Mouse (Mus musculus): ENCODE measurements at regions not wholly inside any gene's neighbourhood (a gene's known extent, or its start where the extent isn't known, plus 50 kb on each side); places are given as distances from the start of the nearest gene placed in this dataset.

GRCm38 (mm10) chr10:111382206-111382930, 83.9 kb downstream of the Bbs10 start:
- Histone ChIP-seq H3K9ac (replicated peaks; ENCODE audit: low read depth, low read length) (no peak overlapping the region), H3K36me3 (ENCODE audit: control insufficient read depth, insufficient read depth, low read length) (no peaks in the 10 kb centered on the region), H3K4me3 (ENCODE audit: low read depth, low read length) (no peak overlapping the region), H3K4me2 (replicated peaks; ENCODE audit: low read depth, low read length) (no peak overlapping the region), H3K9me3 (ENCODE audit: control insufficient read depth, low read depth, low read length) (no peaks in the 10 kb centered on the region), H3K27ac (ENCODE audit: low read length) (no peak overlapping the region), H3K4me1 (ENCODE audit: control insufficient read depth, insufficient read depth, low read length) (no peaks in the 10 kb centered on the region), H3K27me3 (ENCODE audit: control insufficient read depth, insufficient read depth, low read length) (no peaks in the 10 kb centered on the region)
- 46% methylated on average over 4 of the region's 4 CpGs for WGBS
- no peak for ATAC-seq (ENCODE audit: insufficient number of reproducible peaks, insufficient read depth, low FRiP score, low read depth)

- 82% methylated on average over 9 of the region's 9 CpGs for WGBS
- H3K4me2 ChIP-seq (replicated peaks; ENCODE audit: low read depth, low read length), result no peak overlapping the region
- H3K9me3 ChIP-seq (ENCODE audit: control insufficient read depth, low read depth, low read length), result no peaks in the 10 kb centered on the region
- H3K4me3 ChIP-seq (ENCODE audit: low read depth, low read length), result no peak overlapping the region
- no peak overlapping the region for H3K9ac ChIP-seq (replicated peaks; ENCODE audit: low read depth, low read length)
- H3K4me1 ChIP-seq (ENCODE audit: control insufficient read depth, insufficient read depth, low read length), result peaks cover 8% of the 10 kb centered on the region; the same call in 1 of the 2 replicates
- no peak for ATAC-seq (ENCODE audit: insufficient number of reproducible peaks, insufficient read depth, low FRiP score, low read depth)
- no peaks in the 10 kb centered on the region for H3K36me3 ChIP-seq (ENCODE audit: control insufficient read depth, insufficient read depth, low read length)
- no peaks in the 10 kb centered on the region for H3K27me3 ChIP-seq (ENCODE audit: control insufficient read depth, insufficient read depth, low read length)
- H3K27ac ChIP-seq (ENCODE audit: low read length), result no peak overlapping the region
Measured at GRCm38 (mm10) chr10:111385561-111385960, 87.1 kb downstream of the Bbs10 start.

- no peak overlapping the region for H3K4me3 ChIP-seq (ENCODE audit: low read depth, low read length)
- peaks cover 9% of the 10 kb centered on the region; the same call in 1 of the 2 replicates for H3K4me1 ChIP-seq (ENCODE audit: control insufficient read depth, insufficient read depth, low read length)
- H3K27me3 ChIP-seq (ENCODE audit: control insufficient read depth, insufficient read depth, low read length), result no peaks in the 10 kb centered on the region
- no peak overlapping the region for H3K4me2 ChIP-seq (replicated peaks; ENCODE audit: low read depth, low read length)
- H3K9ac ChIP-seq (replicated peaks; ENCODE audit: low read depth, low read length), result no peak overlapping the region
- no peak overlapping the region for H3K27ac ChIP-seq (ENCODE audit: low read length)
- H3K36me3 ChIP-seq (ENCODE audit: control insufficient read depth, insufficient read depth, low read length), result no peaks in the 10 kb centered on the region
- WGBS, result 49% methylated on average over 18 of the region's 18 CpGs
- ATAC-seq (ENCODE audit: insufficient number of reproducible peaks, insufficient read depth, low FRiP score, low read depth), result no peak
- H3K9me3 ChIP-seq (ENCODE audit: control insufficient read depth, low read depth, low read length), result no peaks in the 10 kb centered on the region
Measured at GRCm38 (mm10) chr10:111387869-111388538, 85.0 kb upstream of the Nap1l1 start.

- no peak overlapping the region for H3K4me3 ChIP-seq (ENCODE audit: low read depth, low read length)
- H3K36me3 ChIP-seq (ENCODE audit: control insufficient read depth, insufficient read depth, low read length), result no peaks in the 10 kb centered on the region
- H3K9ac ChIP-seq (replicated peaks; ENCODE audit: low read depth, low read length), result no peak overlapping the region
- H3K27me3 ChIP-seq (ENCODE audit: control insufficient read depth, insufficient read depth, low read length), result no peaks in the 10 kb centered on the region
- no peak overlapping the region for H3K4me2 ChIP-seq (replicated peaks; ENCODE audit: low read depth, low read length)
- no peak for ATAC-seq (ENCODE audit: insufficient number of reproducible peaks, insufficient read depth, low FRiP score, low read depth)
- 74% methylated on average over 12 of the region's 12 CpGs for WGBS
- peaks cover 3% of the 10 kb centered on the region; the same call in 1 of the 2 replicates for H3K9me3 ChIP-seq (ENCODE audit: control insufficient read depth, low read depth, low read length)
- peaks cover 9% of the 10 kb centered on the region; the same call in 1 of the 2 replicates for H3K4me1 ChIP-seq (ENCODE audit: control insufficient read depth, insufficient read depth, low read length)
- H3K27ac ChIP-seq (ENCODE audit: low read length), result no peak overlapping the region
Measured at GRCm38 (mm10) chr10:111388545-111389320, 84.3 kb upstream of the Nap1l1 start.

GRCm38 (mm10) chr10:111389890-111390289, 83.1 kb upstream of the Nap1l1 start:
- 30% methylated on average over 9 of the region's 9 CpGs for WGBS
- H3K4me1 ChIP-seq (ENCODE audit: control insufficient read depth, insufficient read depth, low read length), result peaks cover 9% of the 10 kb centered on the region; the same call in 1 of the 2 replicates
- H3K9me3 ChIP-seq (ENCODE audit: control insufficient read depth, low read depth, low read length), result peaks cover 3% of the 10 kb centered on the region; the same call in 1 of the 2 replicates
- no peaks in the 10 kb centered on the region for H3K27me3 ChIP-seq (ENCODE audit: control insufficient read depth, insufficient read depth, low read length)
- H3K9ac ChIP-seq (replicated peaks; ENCODE audit: low read depth, low read length), result no peak overlapping the region
- H3K4me2 ChIP-seq (replicated peaks; ENCODE audit: low read depth, low read length), result peak overlapping the region; percentile 18; the same call in 1 of the 2 replicates
- H3K27ac ChIP-seq (ENCODE audit: low read length), result no peak overlapping the region
- H3K36me3 ChIP-seq (ENCODE audit: control insufficient read depth, insufficient read depth, low read length), result no peaks in the 10 kb centered on the region
- peak; percentile 83; the same call in 1 of the 2 replicates for ATAC-seq (ENCODE audit: insufficient number of reproducible peaks, insufficient read depth, low FRiP score, low read depth)
- H3K4me3 ChIP-seq (ENCODE audit: low read depth, low read length), result no peak overlapping the region

GRCm38 (mm10) chr10:111394421-111394820, 78.6 kb upstream of the Nap1l1 start:
- no peak overlapping the region for H3K27ac ChIP-seq (ENCODE audit: low read length)
- peaks cover 9% of the 10 kb centered on the region; the same call in 1 of the 2 replicates for H3K4me1 ChIP-seq (ENCODE audit: control insufficient read depth, insufficient read depth, low read length)
- H3K4me2 ChIP-seq (replicated peaks; ENCODE audit: low read depth, low read length), result no peak overlapping the region
- H3K36me3 ChIP-seq (ENCODE audit: control insufficient read depth, insufficient read depth, low read length), result no peaks in the 10 kb centered on the region
- H3K9ac ChIP-seq (replicated peaks; ENCODE audit: low read depth, low read length), result no peak overlapping the region
- H3K9me3 ChIP-seq (ENCODE audit: control insufficient read depth, low read depth, low read length), result peaks cover 3% of the 10 kb centered on the region; the same call in 1 of the 2 replicates
- WGBS, result 93% methylated on average over 9 of the region's 9 CpGs
- no peak overlapping the region for H3K4me3 ChIP-seq (ENCODE audit: low read depth, low read length)
- ATAC-seq (ENCODE audit: insufficient number of reproducible peaks, insufficient read depth, low FRiP score, low read depth), result no peak
- no peaks in the 10 kb centered on the region for H3K27me3 ChIP-seq (ENCODE audit: control insufficient read depth, insufficient read depth, low read length)

GRCm38 (mm10) chr10:111405071-111405470, 68.0 kb upstream of the Nap1l1 start:
- Histone ChIP-seq H3K9ac (replicated peaks; ENCODE audit: low read depth, low read length) (no peak overlapping the region), H3K4me1 (ENCODE audit: control insufficient read depth, insufficient read depth, low read length) (peaks cover 3% of the 10 kb centered on the region; the same call in 1 of the 2 replicates), H3K4me3 (ENCODE audit: low read depth, low read length) (no peak overlapping the region), H3K4me2 (replicated peaks; ENCODE audit: low read depth, low read length) (no peak overlapping the region), H3K36me3 (ENCODE audit: control insufficient read depth, insufficient read depth, low read length) (no peaks in the 10 kb centered on the region), H3K27ac (ENCODE audit: low read length) (no peak overlapping the region), H3K27me3 (ENCODE audit: control insufficient read depth, insufficient read depth, low read length) (no peaks in the 10 kb centered on the region), H3K9me3 (ENCODE audit: control insufficient read depth, low read depth, low read length) (no peaks in the 10 kb centered on the region)
- no peak for ATAC-seq (ENCODE audit: insufficient number of reproducible peaks, insufficient read depth, low FRiP score, low read depth)
- WGBS, result 89% methylated on average over 6 of the region's 6 CpGs

- Histone ChIP-seq H3K9ac (replicated peaks; ENCODE audit: low read depth, low read length) (no peak overlapping the region), H3K36me3 (ENCODE audit: control insufficient read depth, insufficient read depth, low read length) (no peaks in the 10 kb centered on the region), H3K4me1 (ENCODE audit: control insufficient read depth, insufficient read depth, low read length) (peaks cover 3% of the 10 kb centered on the region; the same call in 1 of the 2 replicates), H3K9me3 (ENCODE audit: control insufficient read depth, low read depth, low read length) (no peaks in the 10 kb centered on the region), H3K4me2 (replicated peaks; ENCODE audit: low read depth, low read length) (no peak overlapping the region), H3K27me3 (ENCODE audit: control insufficient read depth, insufficient read depth, low read length) (no peaks in the 10 kb centered on the region), H3K4me3 (ENCODE audit: low read depth, low read length) (no peak overlapping the region), H3K27ac (ENCODE audit: low read length) (no peak overlapping the region)
- ATAC-seq (ENCODE audit: insufficient number of reproducible peaks, insufficient read depth, low FRiP score, low read depth), result no peak
- 74% methylated on average over 3 of the region's 3 CpGs for WGBS
Measured at GRCm38 (mm10) chr10:111408887-111409286, 64.1 kb upstream of the Nap1l1 start.
